Mouse (Mus musculus): ENCODE data around the gene Slc22a14.
"Not testable (repeated sequence)": the region's sequence is repeated elsewhere in the genome, so short reads cannot be mapped to it uniquely, and the experiment has no call there.

Slc22a14 gene

DNA sequence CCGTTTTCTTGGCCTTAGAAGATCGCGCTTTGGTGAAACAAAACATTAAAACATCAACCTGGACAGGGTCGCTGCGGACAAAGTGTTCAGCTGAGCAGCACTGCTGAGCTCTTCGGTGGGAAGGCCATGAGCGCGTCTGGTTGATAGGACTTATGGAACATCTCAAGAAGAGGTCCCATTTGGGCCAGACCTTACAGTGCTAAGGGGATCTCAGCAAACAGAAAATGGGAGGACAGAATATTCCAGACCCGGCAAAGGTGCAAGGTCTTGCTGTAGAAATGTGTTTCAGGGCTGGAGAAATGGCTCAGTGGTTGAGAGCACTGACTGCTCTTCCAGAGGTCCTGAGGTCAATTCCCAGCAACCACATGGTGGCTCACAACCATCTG lies 42.1 kb downstream of the Slc22a14 start:
- no peak for DNase-seq (ENCODE audit: low spot score in 2 of 2)

- peak; percentile 99 for DNase-seq (ENCODE audit: low spot score in 2 of 2)
Measured at GRCm38 (mm10) chr9:119322289-119323259, 42.8 kb downstream of the Slc22a14 start, which contains the start of gene Oxsr1. Oxsr1 (minus strand) TSS chr9:119322427.

- no peak for DNase-seq (ENCODE audit: low spot score in 2 of 2)
Measured at GRCm38 (mm10) chr9:119321392-119322229, 43.7 kb downstream of the Slc22a14 start.

DNA sequence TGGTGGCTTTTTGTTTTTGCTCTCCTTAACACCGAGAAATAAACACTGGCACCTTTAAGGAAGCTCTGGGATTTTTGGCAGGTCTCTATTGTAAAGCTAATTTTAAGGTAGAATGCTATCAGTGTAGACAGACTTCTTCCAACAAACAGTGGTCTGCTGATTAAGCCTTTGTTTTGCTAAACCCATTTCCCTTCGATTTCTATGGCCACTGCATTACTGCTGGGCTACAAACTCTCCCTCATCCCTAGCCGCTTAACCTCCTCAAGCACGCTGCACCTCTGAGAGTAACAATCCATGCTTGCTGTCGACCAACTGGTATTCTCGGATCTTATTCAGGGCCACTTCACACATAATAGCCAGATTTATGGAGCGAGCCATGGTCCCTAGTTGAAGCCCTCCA lies 44.4 kb downstream of the Slc22a14 start:
- DNase-seq (ENCODE audit: low spot score in 2 of 2), result no peak

- DNase-seq (ENCODE audit: low spot score in 2 of 2), result no peak
Measured at GRCm38 (mm10) chr9:119320446-119320845, 44.9 kb downstream of the Slc22a14 start.

DNA sequence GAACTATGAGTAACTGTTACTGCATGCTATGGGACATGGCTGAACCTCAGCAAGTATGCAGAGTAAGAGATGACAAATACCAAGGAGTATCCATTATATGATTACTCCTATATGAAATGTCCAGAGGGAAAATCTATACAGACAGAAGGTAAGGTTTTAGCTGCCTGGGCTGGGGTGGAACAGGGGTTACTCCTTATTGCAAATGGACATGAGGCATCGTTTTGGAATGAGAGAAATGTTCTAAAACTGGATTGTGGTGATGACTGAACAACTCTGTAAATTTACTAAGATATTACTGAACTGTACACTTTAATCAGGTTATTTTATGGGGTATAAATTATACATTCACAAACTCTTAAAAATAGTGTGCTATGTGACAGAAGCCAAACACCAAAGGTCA lies 46.5 kb downstream of the Slc22a14 start:
- DNase-seq (ENCODE audit: low spot score in 2 of 2), result no peak

GRCm38 (mm10) chr9:119313096-119313495 lies 52.3 kb downstream of the Slc22a14 start:
- no peak for DNase-seq (ENCODE audit: low spot score in 2 of 2)

DNA sequence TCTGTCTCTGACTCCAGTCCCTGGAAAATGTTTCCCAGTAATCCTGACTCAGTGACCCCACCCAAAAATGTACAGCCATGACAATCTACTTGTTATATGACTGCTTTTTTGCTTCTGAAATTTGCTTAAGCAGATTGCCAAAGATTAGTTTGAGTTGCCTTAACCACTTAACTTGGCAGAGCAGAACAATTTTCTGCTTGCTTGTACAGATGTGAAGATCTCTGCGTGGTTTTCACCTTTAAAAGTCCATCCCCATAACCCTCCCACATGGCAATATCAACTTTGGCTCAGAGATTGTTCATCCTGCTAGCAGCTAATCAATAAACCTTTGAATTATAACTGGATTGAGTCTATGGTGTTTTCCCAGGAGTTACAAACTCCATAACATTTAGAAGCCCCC lies 56.3 kb downstream of the Slc22a14 start:
- DNase-seq (ENCODE audit: low spot score in 2 of 2), result no peak

- no peak for DNase-seq (ENCODE audit: low spot score in 2 of 2)
Measured at GRCm38 (mm10) chr9:119305863-119306262, 59.5 kb downstream of the Slc22a14 start.

- DNase-seq (ENCODE audit: low spot score in 2 of 2), result no peak
Measured at GRCm38 (mm10) chr9:119298563-119298962, 66.8 kb downstream of the Slc22a14 start.

DNA sequence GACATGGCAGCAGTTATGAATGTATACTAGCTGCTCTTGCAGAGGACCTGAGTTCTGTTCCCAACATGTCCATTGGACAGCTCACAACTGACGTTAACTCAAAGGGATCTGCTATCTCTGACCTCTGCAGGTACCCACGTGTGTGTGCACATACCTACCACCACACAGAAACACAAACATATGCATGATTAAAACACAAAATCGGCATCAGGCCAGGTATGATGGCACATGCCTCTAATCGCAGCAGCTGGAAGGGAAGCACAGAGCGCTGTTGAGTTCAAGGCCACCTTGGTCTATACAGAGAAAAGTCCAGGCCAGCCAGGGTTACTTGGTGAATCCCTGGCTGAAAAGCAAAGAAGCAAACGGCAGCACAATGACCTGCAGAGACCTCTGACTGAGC lies 67.7 kb downstream of the Slc22a14 start:
- DNase-seq (ENCODE audit: low spot score in 2 of 2), result no peak

- DNase-seq (ENCODE audit: low spot score in 2 of 2), result no peak
Measured at GRCm38 (mm10) chr9:119290791-119291190, 74.6 kb downstream of the Slc22a14 start.

DNA sequence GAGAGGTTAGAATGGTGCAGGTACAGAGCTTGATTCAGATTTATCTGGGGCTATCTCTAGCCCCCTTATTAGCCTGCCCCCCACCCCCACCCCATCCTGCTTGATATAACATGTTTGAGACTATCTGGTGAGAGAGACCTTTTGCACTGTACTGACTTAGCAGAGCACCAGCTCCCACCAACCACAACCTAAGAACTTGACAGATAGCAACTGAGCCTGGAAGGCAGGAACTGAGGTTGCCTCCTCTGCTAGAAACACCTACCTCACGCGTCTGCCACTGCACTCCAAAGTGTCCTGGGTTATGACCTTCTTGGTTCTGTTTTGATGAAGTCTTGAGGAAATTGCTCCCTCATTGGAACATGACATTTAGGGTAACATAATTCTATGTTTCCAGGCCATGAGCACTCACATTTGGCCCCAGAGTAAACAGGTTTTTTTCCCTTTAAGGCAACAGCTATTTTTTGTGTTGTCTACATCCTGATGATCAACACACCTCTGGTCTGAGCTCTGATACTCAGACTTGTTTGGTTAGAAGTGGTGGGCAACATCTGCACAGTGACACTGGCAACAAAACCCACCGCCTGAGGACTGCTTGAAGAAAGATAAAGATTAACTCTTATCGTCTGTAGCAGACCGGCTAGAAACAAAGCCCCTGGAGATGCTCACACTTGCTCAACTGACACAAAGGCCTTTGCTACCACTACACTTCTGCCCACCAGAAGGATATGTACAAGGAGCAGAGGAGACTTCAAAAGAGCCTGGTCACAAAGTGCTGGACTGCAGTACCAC lies 84.3 kb downstream of the Slc22a14 start:
- no peak for DNase-seq (ENCODE audit: low spot score in 2 of 2)

DNA sequence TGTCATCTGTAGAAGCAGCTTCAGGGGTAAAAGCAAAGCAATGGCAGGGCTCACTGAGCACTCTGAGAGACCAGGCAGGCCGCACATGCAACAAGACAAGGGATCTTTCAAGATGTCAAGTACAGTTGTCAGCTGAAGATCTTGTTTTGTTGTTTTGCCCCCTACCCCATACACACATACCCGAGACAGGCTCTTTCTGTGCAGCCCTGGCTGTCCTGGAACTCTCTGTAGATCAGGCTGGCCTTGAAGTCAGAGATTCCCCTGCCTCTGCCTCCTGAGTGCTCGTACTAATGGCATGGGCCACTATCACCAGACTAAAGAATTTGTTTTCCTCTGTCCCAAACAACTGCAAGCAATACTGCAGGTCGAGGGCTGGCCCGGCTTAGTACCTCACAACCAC lies 87.3 kb downstream of the Slc22a14 start:
- no peak for DNase-seq (ENCODE audit: low spot score in 2 of 2)

- DNase-seq (ENCODE audit: low spot score in 2 of 2), result no peak
Measured at GRCm38 (mm10) chr9:119276321-119276720, 89.0 kb downstream of the Slc22a14 start.

DNA sequence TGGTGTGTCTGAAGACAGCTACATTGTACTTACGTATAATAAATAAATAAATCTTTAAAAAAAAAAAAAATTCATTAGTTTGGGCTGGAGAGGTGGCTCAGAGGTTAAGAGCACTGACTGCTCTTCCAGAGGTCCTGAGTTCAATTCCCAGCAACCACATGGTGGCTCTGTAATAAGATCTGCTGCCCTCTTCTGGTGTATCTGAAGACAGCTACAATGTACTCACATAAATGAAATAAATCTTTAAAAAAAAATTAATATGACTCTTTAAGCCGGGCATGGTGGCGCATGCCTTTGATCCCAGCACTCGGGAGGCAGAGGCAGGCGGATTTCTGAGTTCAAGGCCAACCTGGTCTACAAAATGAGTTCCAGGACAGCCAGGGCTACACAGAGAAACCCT lies 90.5 kb downstream of the Slc22a14 start:
- not testable (repeated sequence) for DNase-seq (ENCODE audit: low spot score in 2 of 2)

GRCm38 (mm10) chr9:119271496-119271895 lies 93.9 kb downstream of the Slc22a14 start:
- no peak for DNase-seq (ENCODE audit: low spot score in 2 of 2)

DNA sequence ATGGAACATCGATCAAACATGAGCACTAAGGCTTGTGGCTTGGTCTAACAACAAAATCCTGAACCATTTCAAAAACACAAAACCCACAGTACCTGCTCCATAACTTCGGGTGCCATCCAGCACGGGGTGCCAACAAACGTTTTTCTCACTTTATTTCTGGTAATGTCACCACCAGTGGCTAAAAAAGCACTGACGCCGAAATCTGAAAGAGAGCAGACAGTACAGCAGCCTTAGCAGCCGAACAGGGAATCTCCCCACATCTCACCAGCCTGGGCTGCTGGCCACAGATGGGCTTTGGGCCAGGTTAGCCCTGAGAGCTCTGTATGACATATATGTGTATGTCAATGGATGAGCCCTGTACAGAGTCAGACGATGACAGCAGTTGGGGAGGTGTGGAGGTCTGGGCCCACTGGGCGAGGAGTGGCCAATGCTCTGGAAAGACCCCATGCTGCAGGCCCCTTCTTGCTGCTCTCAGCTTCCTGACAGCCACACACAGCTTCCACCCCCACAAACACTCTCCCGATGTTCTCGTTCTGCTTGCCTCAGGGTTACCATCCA lies 96.7 kb downstream of the Slc22a14 start:
- no peak for DNase-seq (ENCODE audit: low spot score in 2 of 2)

DNA sequence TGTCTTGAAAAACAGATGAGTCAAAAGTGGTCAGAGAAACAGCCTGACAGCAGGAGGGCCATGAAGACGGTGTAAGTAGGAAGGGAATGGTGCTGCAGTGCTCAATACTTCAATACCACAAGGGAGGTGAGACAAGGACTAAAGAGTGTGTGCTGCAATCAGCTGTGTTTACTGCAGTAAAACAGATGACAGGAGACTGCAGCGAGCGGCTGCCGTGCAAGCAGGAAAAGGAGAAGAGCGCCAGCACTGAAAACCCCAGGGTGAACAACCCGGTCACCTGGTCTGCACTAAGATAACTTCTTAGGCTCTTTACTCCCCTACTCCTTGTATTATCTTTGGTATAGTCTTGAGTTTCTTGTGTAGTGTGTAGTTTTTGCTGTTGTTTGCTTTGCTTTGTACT lies 97.2 kb downstream of the Slc22a14 start:
- DNase-seq (ENCODE audit: low spot score in 2 of 2), result no peak

- not testable (repeated sequence) for DNase-seq (ENCODE audit: low spot score in 2 of 2)
Measured at GRCm38 (mm10) chr9:119266121-119266395, 99.3 kb downstream of the Slc22a14 start.

GRCm38 (mm10) chr9:119265373-119266120 lies 99.8 kb downstream of the Slc22a14 start:
- not testable (repeated sequence) for DNase-seq (ENCODE audit: low spot score in 2 of 2)
